Mouse (Mus musculus): ENCODE measurements around the gene Capn2. TPM values are rescaled to one million over a fixed set of nuclear protein-coding genes. Genes with fewer than 3 reads are reported as not detected.

Gene Capn2
- total and polyA plus RNA-seq, 3 experiments = 10.6 to 19.3 TPM; not detected in 1

DNA sequence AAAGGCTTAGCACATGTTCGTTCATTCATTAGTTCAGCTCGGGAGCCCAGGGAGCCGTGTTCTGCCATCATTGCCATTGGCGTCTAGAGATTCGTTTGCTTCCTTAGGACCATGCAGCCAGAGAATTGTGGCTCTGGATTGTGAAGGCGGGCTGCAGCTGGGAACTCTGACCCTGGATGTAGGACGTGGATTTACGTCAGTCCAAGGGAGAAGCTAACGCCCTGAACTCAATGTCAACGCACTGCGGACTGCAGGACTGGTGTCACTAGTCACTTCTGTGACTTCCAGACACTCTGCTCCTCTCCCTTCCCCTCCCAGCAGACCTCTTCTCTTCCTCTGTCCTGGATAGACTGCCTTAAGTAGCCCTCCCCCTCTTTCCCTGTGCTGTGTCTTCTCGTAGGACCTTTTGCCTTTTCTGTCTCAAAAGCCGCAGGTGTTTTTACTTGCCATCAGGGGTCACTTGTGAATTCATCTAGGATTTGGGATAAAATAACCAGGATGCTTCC, 9.9 kb upstream of the Capn2 start:
- Histone ChIP-seq H3K9me3 (replicated peaks; ENCODE audit: insufficient read depth, low read length) (no peaks in the 10 kb centered on the region), H3K4me1 (ENCODE audit: control insufficient read depth in 1 of 2, insufficient read depth in 2 of 2, low read length in 2 of 2) (peaks cover 0 to 31% of the 10 kb centered on the region in 2 experiments; a peak in 2 of 4 replicates), H3K79me2 (ENCODE audit: control insufficient read depth, insufficient read depth, low read length, poor library complexity) (no peaks in the 10 kb centered on the region), H3K4me3 (ENCODE audit: control insufficient read depth in 1 of 2, insufficient read depth in 1 of 2, low read depth in 2 of 2, low read length in 2 of 2) (no peak overlapping the region), H3K36me3 (ENCODE audit: control insufficient read depth in 1 of 2, insufficient read depth in 2 of 2, low read length in 2 of 2) (peaks cover 0 to 2% of the 10 kb centered on the region in 2 experiments; a peak in 2 of 4 replicates), H3K27ac (ENCODE audit: control insufficient read depth, low read depth, low read length) (peak overlapping the region; percentile 77), H3K9ac (ENCODE audit: control insufficient read depth, low read depth, low read length, poor library complexity, severe bottlenecking) (no peak overlapping the region), H3K27me3 (ENCODE audit: control insufficient read depth in 1 of 2, insufficient read depth in 2 of 2, low read length in 2 of 2) (no peaks in the 10 kb centered on the region)
- no peak for DNase-seq (ENCODE audit: low read depth, low spot score)
- TF ChIP-seq MYC (IDR thresholded peaks at IDR 0.05; ENCODE audit: low read depth, low read length) = no peak
- no peak for TF ChIP-seq GATA1 (IDR thresholded peaks at IDR 0.05; ENCODE audit: low read depth, low read length)
- TF ChIP-seq RCOR1 (IDR thresholded peaks at IDR 0.05; ENCODE audit: low read depth, low read length) = no peak
- no peak for TF ChIP-seq CHD1 (IDR thresholded peaks at IDR 0.05; ENCODE audit: low read depth, low read length)
- TF ChIP-seq ZMIZ1 (IDR thresholded peaks at IDR 0.05; ENCODE audit: low read depth, low read length) = no peak
- no peak for TF ChIP-seq MAZ (IDR thresholded peaks at IDR 0.05; ENCODE audit: low read depth, low read length)
- TF ChIP-seq BHLHE40 (IDR thresholded peaks at IDR 0.05; ENCODE audit: borderline replicate concordance, low read depth, low read length) = no peak
- no peak for TF ChIP-seq MAX (IDR thresholded peaks at IDR 0.05; ENCODE audit: low read length)
- TF ChIP-seq JUND (IDR thresholded peaks at IDR 0.05; ENCODE audit: low read depth, low read length) = no peak
- no peak for TF ChIP-seq RAD21 (IDR thresholded peaks at IDR 0.05; ENCODE audit: low read depth, low read length)
- no peak for TF ChIP-seq POLR2AphosphoS2 (IDR thresholded peaks at IDR 0.05; ENCODE audit: low read length)
- TF ChIP-seq POLR2AphosphoS5 (IDR thresholded peaks at IDR 0.05; ENCODE audit: borderline replicate concordance, low read depth, low read length) = no peak
- no peak for TF ChIP-seq TBP (IDR thresholded peaks at IDR 0.05; ENCODE audit: low read depth, low read length)
- TF ChIP-seq SMC3 (IDR thresholded peaks at IDR 0.05; ENCODE audit: low read depth, low read length) = no peak
- TF ChIP-seq E2F4 (IDR thresholded peaks at IDR 0.05; ENCODE audit: borderline replicate concordance, low read depth, low read length) = no peak

DNA sequence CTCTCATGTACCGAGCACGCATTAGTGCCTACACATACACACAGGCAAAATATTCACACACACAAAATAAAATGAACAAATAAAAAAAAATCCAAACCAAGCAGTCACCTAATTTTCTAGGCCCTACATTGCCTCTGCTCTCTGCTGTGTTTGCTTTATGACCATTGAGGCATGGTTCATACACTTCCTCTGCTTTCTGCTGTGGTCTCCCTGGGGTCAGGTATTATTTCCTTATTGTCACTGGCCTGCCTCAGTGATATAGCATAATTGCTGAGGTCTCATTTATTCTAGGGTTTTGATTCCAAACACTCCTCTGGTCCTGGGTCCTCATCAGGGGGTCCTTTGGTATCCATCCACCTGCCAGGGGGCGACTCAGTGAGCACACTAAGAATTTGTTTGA, 8.2 kb upstream of the Capn2 start:
- H3K9ac ChIP-seq (ENCODE audit: control insufficient read depth, low read depth, low read length, poor library complexity, severe bottlenecking) = no peak overlapping the region
- H3K9me3 ChIP-seq (replicated peaks; ENCODE audit: insufficient read depth, low read length) = no peaks in the 10 kb centered on the region
- no peaks in the 10 kb centered on the region for H3K79me2 ChIP-seq (ENCODE audit: control insufficient read depth, insufficient read depth, low read length, poor library complexity)
- no peak overlapping the region for H3K4me3 ChIP-seq (ENCODE audit: control insufficient read depth in 1 of 2, insufficient read depth in 1 of 2, low read depth in 2 of 2, low read length in 2 of 2)
- H3K27me3 ChIP-seq (ENCODE audit: control insufficient read depth in 1 of 2, insufficient read depth in 2 of 2, low read length in 2 of 2) = no peaks in the 10 kb centered on the region
- no peak for TF ChIP-seq MAZ (IDR thresholded peaks at IDR 0.05; ENCODE audit: low read depth, low read length)
- no peak for DNase-seq (ENCODE audit: low read depth, low spot score)
- H3K4me1 ChIP-seq (ENCODE audit: control insufficient read depth in 1 of 2, insufficient read depth in 2 of 2, low read length in 2 of 2) = peaks cover 0 to 44% of the 10 kb centered on the region in 2 experiments; a peak in 2 of 4 replicates
- peaks cover 0 to 2% of the 10 kb centered on the region in 2 experiments; a peak in 2 of 4 replicates for H3K36me3 ChIP-seq (ENCODE audit: control insufficient read depth in 1 of 2, insufficient read depth in 2 of 2, low read length in 2 of 2)
- no peak overlapping the region for H3K27ac ChIP-seq (ENCODE audit: control insufficient read depth, low read depth, low read length)

GRCm38 (mm10) chr1:182523692-182524091, 6.3 kb upstream of the Capn2 start:
- peaks cover 0 to 5% of the 10 kb centered on the region in 2 experiments; a peak in 2 of 4 replicates for H3K36me3 ChIP-seq (ENCODE audit: control insufficient read depth in 1 of 2, insufficient read depth in 2 of 2, low read length in 2 of 2)
- H3K9me3 ChIP-seq (replicated peaks; ENCODE audit: insufficient read depth, low read length) = no peaks in the 10 kb centered on the region
- peaks cover 6 to 58% of the 10 kb centered on the region in 2 experiments for H3K4me1 ChIP-seq (ENCODE audit: control insufficient read depth in 1 of 2, insufficient read depth in 2 of 2, low read length in 2 of 2)
- no peaks in the 10 kb centered on the region for H3K79me2 ChIP-seq (ENCODE audit: control insufficient read depth, insufficient read depth, low read length, poor library complexity)
- H3K9ac ChIP-seq (ENCODE audit: control insufficient read depth, low read depth, low read length, poor library complexity, severe bottlenecking) = no peak overlapping the region
- no peak overlapping the region for H3K27ac ChIP-seq (ENCODE audit: control insufficient read depth, low read depth, low read length)
- peak; percentile 44; the same call in 1 of the 2 replicates for TF ChIP-seq TCF12 (IDR thresholded peaks at IDR 0.05; ENCODE audit: low read depth, low read length)
- TF ChIP-seq USF1 (IDR thresholded peaks at IDR 0.05; ENCODE audit: low read depth, low read length) = no peak
- peak; percentile 34; the same call in 1 of the 2 replicates for TF ChIP-seq GATA1 (IDR thresholded peaks at IDR 0.05; ENCODE audit: low read depth, low read length)
- TF ChIP-seq TAL1 (IDR thresholded peaks at IDR 0.05; ENCODE audit: low read length) = peak; percentile 67
- TF ChIP-seq CHD1 (IDR thresholded peaks at IDR 0.05; ENCODE audit: low read depth, low read length) = no peak
- peak in 1 of 2 experiments; percentile 38; a peak in 2 of 4 replicates for TF ChIP-seq EP300 (IDR thresholded peaks at IDR 0.05; ENCODE audit: low read depth in 1 of 2, low read length in 2 of 2)
- DNase-seq (ENCODE audit: low read depth, low spot score) = peak; percentile 32
- no peaks in the 10 kb centered on the region for H3K27me3 ChIP-seq (ENCODE audit: control insufficient read depth in 1 of 2, insufficient read depth in 2 of 2, low read length in 2 of 2)
- H3K4me3 ChIP-seq (ENCODE audit: control insufficient read depth in 1 of 2, insufficient read depth in 1 of 2, low read depth in 2 of 2, low read length in 2 of 2) = no peak overlapping the region

All from MEL (cell line).